Mouse (Mus musculus): ENCODE data around the gene Plekhg5. TPM values are rescaled to one million over a fixed set of nuclear protein-coding genes. Genes with fewer than 3 reads are reported as not detected.

The Plekhg5 gene
- polyA plus RNA-seq, 1 experiment = 22.0 TPM

DNA sequence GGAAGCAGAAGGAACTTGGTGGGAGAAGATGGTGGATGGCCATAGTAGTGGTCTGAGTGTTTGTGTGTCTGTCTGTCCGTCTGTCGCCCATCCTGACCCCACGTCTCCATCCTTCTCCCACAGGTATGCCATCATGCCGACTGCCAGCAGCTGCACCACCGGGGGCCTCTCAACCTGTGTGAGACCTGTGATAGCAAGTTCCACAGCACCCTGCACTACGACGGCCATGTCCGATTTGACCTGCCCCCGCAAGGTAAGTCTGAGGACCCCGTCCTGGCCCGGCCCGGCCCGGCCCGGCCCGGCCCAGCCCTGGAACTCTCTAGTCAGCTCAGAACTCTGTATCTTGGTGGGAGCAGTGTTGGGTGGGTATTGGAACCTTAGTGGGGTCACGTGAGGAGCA is 29.6 kb downstream of the Plekhg5 start:
- 98% methylated on average over 16 of the region's 16 CpGs for WGBS
- peaks cover 8% of the 10 kb centered on the region for H3K4me1 ChIP-seq (replicated peaks; ENCODE audit: control insufficient read depth, insufficient read depth, low read length)

DNA sequence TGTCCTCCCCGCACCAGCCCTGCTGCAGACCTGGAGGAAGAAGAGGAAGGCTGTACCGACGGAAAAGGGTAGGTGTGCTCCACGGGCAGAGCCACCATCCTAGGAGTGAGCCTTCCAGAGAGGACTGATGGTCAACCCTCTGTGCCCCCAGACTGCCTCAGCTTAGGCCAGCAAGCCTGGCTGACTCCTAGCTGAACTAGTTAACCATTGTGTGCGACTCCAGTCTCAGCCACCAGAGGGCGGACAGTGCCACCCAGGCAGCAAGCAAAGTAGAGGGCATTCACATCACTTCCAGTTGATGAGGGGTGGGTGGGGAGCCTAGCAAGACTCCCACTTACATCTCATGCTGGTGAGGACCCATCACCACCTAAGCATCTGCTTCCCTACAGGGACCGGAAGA is 30.7 kb downstream of the Plekhg5 start:
- WGBS = 61% methylated on average over 7 of the region's 7 CpGs

More for the DNA sequence above, 29.6 kb downstream of the Plekhg5 start:
- Histone ChIP-seq H3K4me3 (ENCODE audit: control insufficient read depth, insufficient read depth, low read length) (no peak overlapping the region), H3K36me3 (ENCODE audit: control insufficient read depth, insufficient read depth, low read length) (no peaks in the 10 kb centered on the region), H3K27me3 (ENCODE audit: control insufficient read depth, insufficient read depth, low read length) (no peaks in the 10 kb centered on the region), H3K27ac (ENCODE audit: control insufficient read depth, insufficient read depth, low read length) (no peak overlapping the region)
- TF ChIP-seq CTCF (IDR thresholded peaks at IDR 0.05; ENCODE audit: borderline replicate concordance, control insufficient read depth, extremely low read depth, insufficient read depth, low read length, poor library complexity) (no peak), POLR2A (IDR thresholded peaks at IDR 0.05; ENCODE audit: control insufficient read depth, extremely low read depth, insufficient read depth, low read length, poor library complexity) (no peak)
- no peak for DNase-seq

DNA sequence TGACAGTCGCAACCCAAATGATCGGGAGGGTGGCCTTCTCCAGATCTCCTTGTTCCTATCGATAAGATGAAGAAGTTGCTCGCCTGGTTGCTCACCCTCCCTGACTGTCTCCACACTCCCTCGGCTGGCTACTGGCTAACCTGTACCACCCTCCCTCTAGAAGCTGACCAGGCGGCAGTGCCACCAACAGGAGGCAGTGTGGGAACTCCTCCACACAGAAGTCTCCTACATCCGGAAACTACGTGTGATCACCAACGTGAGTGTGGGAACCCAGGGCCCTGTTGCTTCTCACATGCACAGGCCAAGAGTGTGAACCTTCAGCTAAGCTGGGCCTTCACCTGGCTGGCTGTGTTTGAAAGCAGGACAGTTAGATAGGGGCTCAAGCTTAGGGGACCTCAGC is 34.4 kb downstream of the Plekhg5 start:
- WGBS = 95% methylated on average over 9 of the region's 9 CpGs
- H3K4me3 ChIP-seq (ENCODE audit: control insufficient read depth, insufficient read depth, low read length) = no peak overlapping the region
- no peaks in the 10 kb centered on the region for H3K27me3 ChIP-seq (ENCODE audit: control insufficient read depth, insufficient read depth, low read length)
- DNase-seq = no peak
- H3K4me1 ChIP-seq (replicated peaks; ENCODE audit: control insufficient read depth, insufficient read depth, low read length) = no peaks in the 10 kb centered on the region
- H3K36me3 ChIP-seq (ENCODE audit: control insufficient read depth, insufficient read depth, low read length) = no peaks in the 10 kb centered on the region
- TF ChIP-seq CTCF (IDR thresholded peaks at IDR 0.05; ENCODE audit: borderline replicate concordance, control insufficient read depth, extremely low read depth, insufficient read depth, low read length, poor library complexity) (no peak), POLR2A (IDR thresholded peaks at IDR 0.05; ENCODE audit: control insufficient read depth, extremely low read depth, insufficient read depth, low read length, poor library complexity) (no peak)
- no peak overlapping the region for H3K27ac ChIP-seq (ENCODE audit: control insufficient read depth, insufficient read depth, low read length)

More for the DNA sequence above, 30.7 kb downstream of the Plekhg5 start:
- Histone ChIP-seq H3K27me3 (ENCODE audit: control insufficient read depth, insufficient read depth, low read length) (no peaks in the 10 kb centered on the region), H3K27ac (ENCODE audit: control insufficient read depth, insufficient read depth, low read length) (no peak overlapping the region), H3K4me1 (replicated peaks; ENCODE audit: control insufficient read depth, insufficient read depth, low read length) (peaks cover 5% of the 10 kb centered on the region; the same call in 1 of the 2 replicates), H3K36me3 (ENCODE audit: control insufficient read depth, insufficient read depth, low read length) (no peaks in the 10 kb centered on the region), H3K4me3 (ENCODE audit: control insufficient read depth, insufficient read depth, low read length) (no peak overlapping the region)
- TF ChIP-seq CTCF (IDR thresholded peaks at IDR 0.05; ENCODE audit: borderline replicate concordance, control insufficient read depth, extremely low read depth, insufficient read depth, low read length, poor library complexity) (peak; percentile 87; the same call in 1 of the 2 replicates), POLR2A (IDR thresholded peaks at IDR 0.05; ENCODE audit: control insufficient read depth, extremely low read depth, insufficient read depth, low read length, poor library complexity) (no peak)
- DNase-seq = peak; percentile 84

DNA sequence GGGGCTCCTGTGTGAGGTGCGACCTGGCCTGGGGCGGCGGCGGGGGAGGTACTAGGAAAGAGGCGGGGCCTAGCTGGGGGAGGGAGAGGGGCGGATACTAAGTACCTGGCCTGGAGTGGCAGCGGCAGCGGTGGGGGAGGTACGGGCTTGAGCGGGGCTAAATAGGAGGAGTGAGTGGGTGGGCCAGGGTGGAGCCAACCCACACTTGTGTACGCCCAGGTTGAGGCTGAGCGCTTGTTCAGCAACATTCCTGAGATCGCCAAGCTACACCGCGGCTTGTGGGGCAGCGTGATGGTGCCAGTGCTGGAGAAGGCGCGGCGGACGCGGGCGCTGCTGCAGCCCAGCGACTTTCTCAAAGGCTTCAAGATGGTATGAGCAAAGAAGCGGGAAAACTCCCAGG is 35.2 kb downstream of the Plekhg5 start:
- Histone ChIP-seq H3K36me3 (ENCODE audit: control insufficient read depth, insufficient read depth, low read length) (no peaks in the 10 kb centered on the region), H3K4me1 (replicated peaks; ENCODE audit: control insufficient read depth, insufficient read depth, low read length) (no peaks in the 10 kb centered on the region), H3K27ac (ENCODE audit: control insufficient read depth, insufficient read depth, low read length) (no peak overlapping the region), H3K4me3 (ENCODE audit: control insufficient read depth, insufficient read depth, low read length) (no peak overlapping the region), H3K27me3 (ENCODE audit: control insufficient read depth, insufficient read depth, low read length) (no peaks in the 10 kb centered on the region)
- TF ChIP-seq CTCF (IDR thresholded peaks at IDR 0.05; ENCODE audit: borderline replicate concordance, control insufficient read depth, extremely low read depth, insufficient read depth, low read length, poor library complexity) (no peak), POLR2A (IDR thresholded peaks at IDR 0.05; ENCODE audit: control insufficient read depth, extremely low read depth, insufficient read depth, low read length, poor library complexity) (no peak)
- DNase-seq = no peak
- 94% methylated on average over 24 of the region's 24 CpGs for WGBS

DNA sequence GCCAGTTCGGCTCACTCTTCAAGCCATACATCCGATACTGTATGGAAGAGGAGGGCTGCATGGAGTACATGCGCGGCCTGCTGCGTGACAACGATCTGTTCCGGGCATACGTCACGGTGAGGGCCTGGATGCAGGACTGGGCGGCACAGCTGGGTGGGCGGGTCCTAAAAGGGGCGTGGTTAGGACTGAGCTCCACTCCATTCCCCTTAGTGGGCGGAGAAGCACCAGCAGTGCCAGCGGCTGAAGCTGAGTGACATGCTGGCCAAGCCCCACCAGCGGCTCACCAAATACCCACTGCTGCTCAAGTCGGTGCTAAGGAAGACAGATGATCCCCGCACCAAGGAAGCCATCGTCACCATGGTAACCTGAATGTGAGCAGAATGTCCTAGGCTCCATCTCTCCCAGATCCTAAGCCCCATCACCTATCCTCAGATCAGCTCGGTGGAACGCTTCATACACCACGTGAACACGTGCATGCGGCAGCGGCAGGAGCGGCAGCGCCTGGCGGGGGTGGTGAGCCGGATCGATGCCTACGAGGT is 35.7 kb downstream of the Plekhg5 start:
- no peaks in the 10 kb centered on the region for H3K4me1 ChIP-seq (replicated peaks; ENCODE audit: control insufficient read depth, insufficient read depth, low read length)
- no peak overlapping the region for H3K27ac ChIP-seq (ENCODE audit: control insufficient read depth, insufficient read depth, low read length)
- H3K4me3 ChIP-seq (ENCODE audit: control insufficient read depth, insufficient read depth, low read length) = no peak overlapping the region
- DNase-seq = no peak
- H3K27me3 ChIP-seq (ENCODE audit: control insufficient read depth, insufficient read depth, low read length) = no peaks in the 10 kb centered on the region
- H3K36me3 ChIP-seq (ENCODE audit: control insufficient read depth, insufficient read depth, low read length) = no peaks in the 10 kb centered on the region
- TF ChIP-seq POLR2A (IDR thresholded peaks at IDR 0.05; ENCODE audit: control insufficient read depth, extremely low read depth, insufficient read depth, low read length, poor library complexity) = no peak
- TF ChIP-seq CTCF (IDR thresholded peaks at IDR 0.05; ENCODE audit: borderline replicate concordance, control insufficient read depth, extremely low read depth, insufficient read depth, low read length, poor library complexity) = no peak
- 93% methylated on average over 30 of the region's 30 CpGs for WGBS

DNA sequence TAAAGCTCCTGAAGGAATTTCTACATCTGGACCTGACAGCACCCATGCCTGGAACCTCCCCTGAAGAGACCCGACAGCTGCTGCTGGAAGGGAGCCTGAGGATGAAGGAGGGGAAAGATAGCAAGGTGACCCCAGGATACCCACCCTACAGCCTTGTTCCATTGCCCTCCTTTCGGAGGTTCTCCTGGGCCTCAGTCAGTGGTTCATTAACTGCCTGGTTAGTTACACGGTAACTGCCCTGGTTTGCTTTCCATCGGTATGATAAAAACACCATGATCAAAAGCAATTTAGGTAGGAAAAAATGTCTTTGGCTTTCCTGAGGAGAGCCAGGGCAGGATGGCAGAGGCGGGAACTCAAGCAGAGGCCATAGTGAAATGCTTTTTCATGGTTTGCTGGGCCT is 36.4 kb downstream of the Plekhg5 start:
- Histone ChIP-seq H3K36me3 (ENCODE audit: control insufficient read depth, insufficient read depth, low read length) (no peaks in the 10 kb centered on the region), H3K27ac (ENCODE audit: control insufficient read depth, insufficient read depth, low read length) (no peak overlapping the region), H3K4me1 (replicated peaks; ENCODE audit: control insufficient read depth, insufficient read depth, low read length) (no peaks in the 10 kb centered on the region), H3K27me3 (ENCODE audit: control insufficient read depth, insufficient read depth, low read length) (no peaks in the 10 kb centered on the region), H3K4me3 (ENCODE audit: control insufficient read depth, insufficient read depth, low read length) (no peak overlapping the region)
- DNase-seq = no peak
- no peak for TF ChIP-seq CTCF (IDR thresholded peaks at IDR 0.05; ENCODE audit: borderline replicate concordance, control insufficient read depth, extremely low read depth, insufficient read depth, low read length, poor library complexity)
- TF ChIP-seq POLR2A (IDR thresholded peaks at IDR 0.05; ENCODE audit: control insufficient read depth, extremely low read depth, insufficient read depth, low read length, poor library complexity) = no peak
- WGBS = 95% methylated on average over 5 of the region's 5 CpGs

DNA sequence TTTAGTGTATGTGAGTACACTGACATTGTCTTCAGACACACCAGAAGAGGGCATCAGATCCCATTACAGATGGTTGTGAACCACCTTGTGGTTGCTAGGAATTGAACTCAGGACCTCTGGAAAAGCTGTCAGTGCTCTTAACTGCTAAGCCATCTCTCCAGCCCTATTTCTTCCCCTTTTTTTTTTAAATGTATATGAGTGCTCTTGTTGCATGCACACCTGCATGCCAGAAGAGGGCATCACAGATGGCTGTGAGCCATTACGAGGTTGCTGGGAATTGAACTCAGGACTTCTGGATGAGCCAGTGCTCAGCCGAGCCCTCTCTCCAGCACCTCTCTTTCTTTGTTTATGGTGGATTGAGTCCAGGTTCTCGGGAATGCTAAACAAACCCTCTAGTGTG is 37.2 kb downstream of the Plekhg5 start:
- Histone ChIP-seq H3K27me3 (ENCODE audit: control insufficient read depth, insufficient read depth, low read length) (no peaks in the 10 kb centered on the region), H3K4me3 (ENCODE audit: control insufficient read depth, insufficient read depth, low read length) (no peak overlapping the region), H3K27ac (ENCODE audit: control insufficient read depth, insufficient read depth, low read length) (no peak overlapping the region), H3K4me1 (replicated peaks; ENCODE audit: control insufficient read depth, insufficient read depth, low read length) (no peaks in the 10 kb centered on the region), H3K36me3 (ENCODE audit: control insufficient read depth, insufficient read depth, low read length) (no peaks in the 10 kb centered on the region)
- TF ChIP-seq CTCF (IDR thresholded peaks at IDR 0.05; ENCODE audit: borderline replicate concordance, control insufficient read depth, extremely low read depth, insufficient read depth, low read length, poor library complexity) (no peak), POLR2A (IDR thresholded peaks at IDR 0.05; ENCODE audit: control insufficient read depth, extremely low read depth, insufficient read depth, low read length, poor library complexity) (no peak)
- WGBS = 94% methylated on average over 3 of the region's 3 CpGs
- no peak for DNase-seq
